Mouse (Mus musculus) thymus, postnatal 14 days (tissue): ENCODE measurements at regions not wholly inside any gene's neighbourhood (a gene's known extent, or its start where the extent isn't known, plus 50 kb on each side); places are given as distances from the start of the nearest gene placed in this dataset.

Source experiments
- DNase-seq: peaks from one replicate; pipeline ENCODE4 v3.0.0; 2021

- DNase-seq = no peak
Observed at GRCm38 (mm10) chr15:62144776-62145564, 1222.2 kb upstream of the A1bg start.

GRCm38 (mm10) chr15:62139859-62140258 is 1217.0 kb upstream of the A1bg start:
- no peak for DNase-seq

- DNase-seq = no peak
Observed at GRCm38 (mm10) chr15:62139192-62139591, 1216.4 kb upstream of the A1bg start.

GRCm38 (mm10) chr15:62138701-62139100 is 1215.9 kb upstream of the A1bg start:
- no peak for DNase-seq

GRCm38 (mm10) chr15:62136932-62137594 is 1214.3 kb upstream of the A1bg start:
- no peak for DNase-seq

- no peak for DNase-seq
Observed at GRCm38 (mm10) chr15:62134835-62135234, 1212.0 kb upstream of the A1bg start.

GRCm38 (mm10) chr15:62134308-62134707 is 1211.5 kb upstream of the A1bg start:
- no peak for DNase-seq

GRCm38 (mm10) chr15:62132895-62133294 is 1210.1 kb upstream of the A1bg start:
- no peak for DNase-seq

- no peak for DNase-seq
Observed at GRCm38 (mm10) chr15:62131686-62132085, 1208.9 kb upstream of the A1bg start.

GRCm38 (mm10) chr15:62130530-62130929 is 1207.7 kb upstream of the A1bg start:
- no peak for DNase-seq

GRCm38 (mm10) chr15:62128546-62129212 is 1205.9 kb upstream of the A1bg start:
- no peak for DNase-seq

- DNase-seq = no peak
Observed at GRCm38 (mm10) chr15:62127602-62128158, 1204.9 kb upstream of the A1bg start.

GRCm38 (mm10) chr15:62125718-62126117 is 1202.9 kb upstream of the A1bg start:
- no peak for DNase-seq

- no peak for DNase-seq
Observed at GRCm38 (mm10) chr15:62123756-62124155, 1200.9 kb upstream of the A1bg start.

- DNase-seq = no peak
Observed at GRCm38 (mm10) chr15:62122265-62123023, 1199.6 kb upstream of the A1bg start.

GRCm38 (mm10) chr15:62121696-62122095 is 1198.9 kb upstream of the A1bg start:
- DNase-seq = no peak

- DNase-seq = no peak
Observed at GRCm38 (mm10) chr15:62120735-62121134, 1197.9 kb upstream of the A1bg start.

- DNase-seq = no peak
Observed at GRCm38 (mm10) chr15:62118997-62119396, 1196.2 kb upstream of the A1bg start.

GRCm38 (mm10) chr15:62116184-62116583 is 1193.4 kb upstream of the A1bg start:
- DNase-seq = no peak

GRCm38 (mm10) chr15:62114815-62115214 is 1192.0 kb upstream of the A1bg start:
- DNase-seq = no peak

- DNase-seq = no peak
Observed at GRCm38 (mm10) chr15:62112151-62112550, 1189.3 kb upstream of the A1bg start.

- DNase-seq = no peak
Observed at GRCm38 (mm10) chr15:62107976-62108375, 1185.2 kb upstream of the A1bg start.

- DNase-seq = no peak
Observed at GRCm38 (mm10) chr15:62106518-62106975, 1183.7 kb upstream of the A1bg start.
